Mouse (Mus musculus) limb, embryonic 10.5 days (tissue): Measurements from ENCODE around the gene Tpgs1. TPM values are rescaled to one million over a fixed set of nuclear protein-coding genes. Genes with fewer than 3 reads are reported as not detected.

Experiments used
- DNase-seq: peaks from one replicate; pipeline ENCODE4 v3.0.0-alpha.2; 2017; ENCODE audit warnings: low spot score
- H3K27ac ChIP-seq: fragments of 300-500 bp; sonication (generic); 2 replicates; pipeline ENCODE4 v1.5.1; 2016; ENCODE audit warnings: mild to moderate bottlenecking
- H3K27me3 ChIP-seq: fragments of 300-500 bp; sonication (generic); 2 replicates; pipeline ENCODE4 v1.6.1; 2016; ENCODE audit warnings: low read depth, mild to moderate bottlenecking; ENCODE audit not compliant: poor library complexity, severe bottlenecking
- H3K36me3 ChIP-seq: fragments of 300-500 bp; sonication (generic); 2 replicates; pipeline ENCODE4 v1.6.1; 2016; ENCODE audit warnings: mild to moderate bottlenecking, moderate library complexity
- H3K4me1 ChIP-seq: fragments of 300-500 bp; sonication (generic); 2 replicates; pipeline ENCODE4 v1.6.1; 2016
- H3K4me3 ChIP-seq: fragments of 300-500 bp; sonication (generic); 2 replicates; pipeline ENCODE4 v1.5.1; 2016; ENCODE audit warnings: mild to moderate bottlenecking, moderate library complexity
- H3K9me3 ChIP-seq: fragments of 300-500 bp; sonication (generic); replicated peaks from 2 replicates; pipeline ENCODE4 v1.6.1; 2016; ENCODE audit warnings: mild to moderate bottlenecking
- WGBS: fragments of 180-500 bp; shearing (Covaris S2); methylation state at CpG from one replicate; pipeline ENCODE4 v1.1.7; 2016; 5-methylcytosine and 5-hydroxymethylcytosine counted together
- polyA plus RNA-seq: library from polyadenylated mRNA; unstranded; fragments of >200 nt; fragmentation: Nextera tagmentation; extraction: Ambion mirVana; gene quantifications from 2 replicates; pipeline ENCODE4 v1.2.1, GENCODE M21; 2016

Gene Tpgs1
- polyA plus RNA-seq, 1 experiment from 2014 or later: 73.0 TPM

DNA sequence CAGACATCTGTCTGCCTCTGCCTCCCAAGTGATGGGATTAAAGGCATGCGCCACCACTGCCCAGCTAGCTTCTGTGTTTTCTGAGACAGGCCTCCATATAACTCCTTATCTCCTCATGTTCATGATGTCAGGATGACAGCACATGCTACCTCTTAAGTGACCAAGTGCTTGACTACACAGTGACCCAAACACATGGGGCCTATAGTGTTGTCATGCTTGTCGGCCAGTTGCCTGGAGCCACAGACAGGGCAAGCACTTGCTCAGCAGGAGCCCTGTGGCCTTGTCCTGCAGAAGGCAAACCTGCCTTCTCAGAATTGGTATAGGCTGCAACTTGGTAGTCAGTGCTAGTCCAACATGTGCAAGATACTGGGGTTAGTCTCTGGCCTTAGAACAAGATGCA is 17.1 kb downstream of the Tpgs1 start:
- peaks cover 18% of the 10 kb centered on the region for H3K4me1 ChIP-seq
- peaks cover 64% of the 10 kb centered on the region for H3K36me3 ChIP-seq
- no peak for DNase-seq
- no peaks in the 10 kb centered on the region for H3K27me3 ChIP-seq
- H3K27ac ChIP-seq: no peak overlapping the region
- no peaks in the 10 kb centered on the region for H3K9me3 ChIP-seq
- no peak overlapping the region for H3K4me3 ChIP-seq
- WGBS: 90% methylated on average over 2 of the region's 2 CpGs

DNA sequence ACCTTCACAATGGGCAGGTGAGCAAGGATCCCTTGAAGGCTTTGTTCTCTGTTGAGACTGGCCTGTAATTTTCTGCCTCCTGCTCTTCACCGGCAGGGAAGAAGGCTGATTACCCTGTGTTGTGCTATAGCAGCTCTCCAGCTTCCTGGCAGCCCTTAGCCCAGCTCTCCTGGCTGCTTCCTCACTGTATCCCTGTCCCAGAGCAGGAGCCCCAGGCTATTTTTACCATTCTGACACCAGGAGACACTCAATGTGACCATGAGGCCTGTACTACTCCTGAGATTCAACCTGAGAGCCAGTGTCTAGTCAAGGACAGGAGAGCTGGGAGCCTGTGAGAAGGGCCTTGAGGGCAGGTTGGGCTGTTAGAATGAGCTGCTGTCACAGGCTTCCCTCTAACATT is 17.5 kb downstream of the Tpgs1 start:
- WGBS: 89% methylated on average over 1 of the region's 1 CpGs

DNA sequence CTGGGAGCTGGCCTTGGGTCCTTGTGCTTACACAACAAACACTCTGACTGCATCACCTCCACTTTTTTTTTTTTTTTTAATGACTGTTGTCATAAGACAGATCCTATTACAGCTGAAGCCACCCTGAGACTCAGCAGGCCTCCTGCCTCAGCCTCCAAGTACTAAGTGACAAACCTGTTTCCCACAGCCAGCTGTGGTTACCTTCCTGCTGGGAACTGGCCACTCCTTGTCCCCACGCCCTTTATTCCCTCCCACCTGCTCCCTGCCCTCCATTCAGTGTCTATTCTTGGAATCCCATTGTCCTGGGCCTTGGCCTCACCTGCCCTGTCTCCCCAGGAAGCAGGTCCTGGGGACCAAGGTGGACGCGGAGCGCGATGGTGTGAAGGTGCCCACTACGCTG is 18.3 kb downstream of the Tpgs1 start:
- Histone ChIP-seq H3K27ac (no peak overlapping the region), H3K4me1 (peaks cover 17% of the 10 kb centered on the region), H3K36me3 (peaks cover 66% of the 10 kb centered on the region), H3K27me3 (no peaks in the 10 kb centered on the region), H3K9me3 (no peaks in the 10 kb centered on the region), H3K4me3 (no peak overlapping the region)
- no peak for DNase-seq
- 91% methylated on average over 6 of the region's 6 CpGs for WGBS

More for the DNA sequence above, 17.5 kb downstream of the Tpgs1 start:
- Histone ChIP-seq H3K4me3 (no peak overlapping the region), H3K9me3 (no peaks in the 10 kb centered on the region), H3K4me1 (peaks cover 17% of the 10 kb centered on the region), H3K27ac (no peak overlapping the region), H3K27me3 (no peaks in the 10 kb centered on the region), H3K36me3 (peaks cover 64% of the 10 kb centered on the region)
- no peak for DNase-seq

DNA sequence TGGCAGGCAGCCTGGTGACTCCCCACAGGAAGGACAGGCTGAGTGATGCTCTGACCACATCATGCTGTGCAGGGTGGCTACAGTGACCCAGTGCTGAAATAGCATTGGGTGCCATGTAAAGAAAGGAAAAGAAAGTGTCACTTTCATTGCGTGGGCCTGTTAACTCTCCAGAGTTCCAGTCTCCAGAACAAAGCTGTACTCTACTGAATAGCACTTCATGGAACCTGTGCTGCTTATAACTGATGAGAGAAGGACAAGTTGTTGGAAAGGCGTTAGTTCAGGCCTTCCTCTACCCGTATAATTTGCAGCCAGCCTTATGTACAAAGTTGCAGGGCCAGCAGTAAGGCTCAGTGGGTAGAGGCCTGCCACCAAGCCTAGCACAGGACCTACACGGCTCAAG is 19.6 kb downstream of the Tpgs1 start, which contains the start of gene Gzmm:
Gene Gzmm (plus strand): TSS at position 301 of the 400 bp plus-strand sequence.
- H3K4me1 ChIP-seq: peaks cover 7% of the 10 kb centered on the region
- no peak within 1 kb of the TSS for H3K4me3 ChIP-seq
- H3K27ac ChIP-seq: no peak within 1 kb of the TSS
- H3K27me3 ChIP-seq: no peaks in the 10 kb centered on the region
- H3K9me3 ChIP-seq: no peaks in the 10 kb centered on the region
- DNase-seq: no peak
- peaks cover 66% of the 10 kb centered on the region for H3K36me3 ChIP-seq
- WGBS: 77% methylated on average over 4 of the region's 4 CpGs

DNA sequence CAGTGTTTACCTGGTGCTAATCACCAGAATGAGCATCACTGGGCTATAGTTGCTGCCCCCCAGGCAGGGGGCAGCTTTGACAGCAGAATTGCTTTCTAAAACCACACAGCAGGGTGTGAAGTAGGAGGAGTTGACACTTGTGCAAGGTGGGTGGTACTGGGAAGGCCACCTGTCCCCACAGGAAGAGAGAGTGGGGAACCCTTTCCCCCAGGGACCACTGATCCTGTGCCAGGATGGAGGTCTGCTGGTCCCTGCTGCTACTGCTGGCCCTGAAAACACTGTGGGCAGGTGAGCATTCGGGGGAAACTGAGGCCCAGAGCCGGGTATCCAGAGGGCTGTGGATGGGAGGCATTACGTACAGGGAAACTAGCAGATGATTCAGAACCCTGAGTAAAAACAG is 20.0 kb downstream of the Tpgs1 start:
- no peaks in the 10 kb centered on the region for H3K27me3 ChIP-seq
- H3K4me3 ChIP-seq: no peak overlapping the region
- DNase-seq: no peak
- no peaks in the 10 kb centered on the region for H3K9me3 ChIP-seq
- peaks cover 2% of the 10 kb centered on the region for H3K4me1 ChIP-seq
- H3K27ac ChIP-seq: no peak overlapping the region
- H3K36me3 ChIP-seq: peaks cover 61% of the 10 kb centered on the region
- 90% methylated on average over 3 of the region's 3 CpGs for WGBS

DNA sequence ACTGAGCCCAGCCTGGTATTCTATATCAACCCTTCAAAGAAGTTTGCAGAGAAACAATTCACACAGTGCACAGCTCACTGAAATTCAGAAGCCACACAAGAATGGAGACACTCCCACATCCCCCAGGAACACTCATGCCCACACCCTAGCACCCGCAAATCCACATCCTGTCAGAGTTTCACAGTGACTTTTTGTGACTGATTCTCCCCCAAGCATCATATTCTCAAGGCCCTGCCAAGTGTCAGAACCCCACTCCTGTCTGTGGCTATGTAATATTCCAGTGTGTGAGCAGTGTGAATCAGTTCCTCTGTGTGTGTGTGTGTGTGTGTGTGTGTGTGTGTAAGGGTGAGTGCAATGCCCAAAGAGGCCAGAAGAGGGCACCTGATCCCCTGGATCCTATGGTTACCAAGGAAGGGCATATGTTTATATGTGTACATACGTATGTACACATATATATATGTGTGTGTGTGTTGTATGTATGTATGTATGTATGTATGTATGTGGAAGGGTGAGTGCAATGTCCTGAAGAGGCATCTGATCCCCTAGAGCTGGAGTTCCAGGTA is 22.9 kb downstream of the Tpgs1 start:
- Histone ChIP-seq H3K4me3 (no peak overlapping the region), H3K9me3 (no peaks in the 10 kb centered on the region), H3K36me3 (peaks cover 32% of the 10 kb centered on the region), H3K27me3 (no peaks in the 10 kb centered on the region), H3K27ac (no peak overlapping the region), H3K4me1 (peaks cover 15% of the 10 kb centered on the region)
- no peak for DNase-seq
- 96% methylated on average over 2 of the region's 2 CpGs for whole genome bisulfite sequencing

DNA sequence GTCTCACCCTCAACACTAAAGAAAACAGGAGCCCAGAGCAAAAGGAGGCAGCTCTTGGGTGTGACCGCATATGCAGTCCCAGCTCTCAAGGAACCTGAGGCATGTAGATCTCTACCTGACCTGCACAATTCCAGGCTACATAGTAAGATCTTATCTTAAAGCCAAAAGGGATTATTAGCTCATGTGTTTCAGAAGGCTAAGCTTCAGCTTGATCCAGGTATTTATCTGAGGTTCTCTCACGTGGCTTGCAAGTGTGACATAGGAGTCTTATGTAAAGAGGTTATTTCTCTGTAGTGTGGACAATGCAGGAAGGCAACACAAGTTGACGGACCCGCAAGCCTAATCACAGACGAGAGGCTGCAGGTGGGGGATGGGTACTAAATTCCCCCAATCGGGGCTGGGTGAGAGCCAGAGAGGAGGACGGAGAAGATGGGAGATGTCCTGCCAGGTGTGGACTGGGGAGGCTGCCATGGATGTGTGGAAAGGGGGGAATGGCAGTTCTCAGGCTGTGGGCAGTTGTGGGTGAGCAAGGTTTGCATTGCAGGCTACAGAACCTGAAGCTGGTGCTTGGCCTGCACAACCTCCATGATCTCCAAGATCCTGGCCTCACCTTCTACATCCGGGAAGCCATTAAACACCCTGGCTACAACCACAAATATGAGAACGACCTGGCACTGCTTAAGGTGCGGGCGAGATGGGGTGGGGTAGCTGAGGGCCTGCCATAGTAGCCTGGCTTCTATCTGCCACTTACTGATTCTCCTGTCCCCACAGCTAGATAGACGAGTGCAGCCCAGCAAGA is 24.6 kb downstream of the Tpgs1 start:
- 79% methylated on average over 12 of the region's 12 CpGs for WGBS
- Histone ChIP-seq H3K4me1 (peaks cover 15% of the 10 kb centered on the region), H3K36me3 (peaks cover 15% of the 10 kb centered on the region), H3K27ac (peak overlapping the region; percentile 25; the same call in 1 of the 2 replicates), H3K27me3 (no peaks in the 10 kb centered on the region), H3K9me3 (no peaks in the 10 kb centered on the region), H3K4me3 (no peak overlapping the region)
- DNase-seq: no peak

DNA sequence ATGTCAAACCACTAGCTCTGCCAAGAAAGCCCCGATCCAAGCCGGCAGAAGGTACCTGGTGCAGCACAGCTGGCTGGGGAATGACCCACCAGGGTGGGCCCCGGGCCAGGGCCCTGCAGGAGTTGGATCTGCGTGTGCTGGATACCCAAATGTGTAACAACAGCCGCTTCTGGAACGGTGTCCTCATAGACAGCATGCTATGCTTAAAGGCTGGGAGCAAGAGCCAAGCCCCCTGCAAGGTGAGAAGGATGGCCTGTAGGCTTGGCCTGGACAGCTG is 25.1 kb downstream of the Tpgs1 start:
- no peaks in the 10 kb centered on the region for H3K9me3 ChIP-seq
- peak overlapping the region; percentile 25; the same call in 1 of the 2 replicates for H3K27ac ChIP-seq
- peaks cover 10% of the 10 kb centered on the region for H3K36me3 ChIP-seq
- 84% methylated on average over 6 of the region's 6 CpGs for WGBS
- no peak for DNase-seq
- H3K4me1 ChIP-seq: peaks cover 15% of the 10 kb centered on the region
- no peak overlapping the region for H3K4me3 ChIP-seq
- no peaks in the 10 kb centered on the region for H3K27me3 ChIP-seq

DNA sequence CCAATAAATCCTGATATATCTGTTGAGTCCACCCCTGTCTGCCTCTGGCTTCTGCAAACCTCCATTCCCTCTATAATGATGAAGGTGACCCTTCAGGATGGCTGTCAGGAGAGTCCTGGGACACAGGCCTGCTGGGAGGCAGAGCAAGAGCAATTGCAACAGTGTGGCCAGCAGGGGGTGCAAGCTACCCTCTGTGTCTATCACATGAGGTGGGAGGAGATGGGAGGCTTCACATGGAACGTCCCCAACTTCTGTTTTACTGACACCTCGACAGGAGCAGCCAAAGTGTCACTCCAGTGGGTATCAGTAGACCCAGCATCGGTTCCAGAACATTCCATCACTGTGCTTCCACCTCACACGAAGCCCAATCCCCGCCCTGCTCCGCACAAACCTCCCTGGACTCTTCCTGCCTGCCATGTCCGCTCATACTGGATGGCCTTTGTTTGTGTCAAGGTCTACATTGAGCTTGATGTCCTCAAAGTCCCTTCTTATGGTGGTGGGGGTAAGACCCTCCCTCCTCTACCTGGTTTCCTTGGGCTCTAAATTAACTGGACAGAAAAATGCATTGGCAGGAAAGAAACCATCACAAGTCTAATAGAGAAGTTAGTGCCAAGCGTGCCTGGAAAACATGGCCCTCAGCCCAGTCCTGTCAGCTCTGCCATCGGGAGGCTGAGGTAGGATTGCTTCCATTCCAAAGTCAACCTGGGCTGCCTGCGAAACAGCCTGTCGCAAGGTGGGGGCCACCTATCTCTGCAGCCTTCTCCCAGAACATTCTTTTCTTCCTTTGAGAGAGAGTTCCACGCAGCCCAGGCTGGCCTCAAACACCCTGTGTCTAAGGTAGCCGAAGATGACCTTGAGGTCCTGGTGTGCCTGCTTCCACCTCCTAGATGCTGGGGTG is 26.3 kb downstream of the Tpgs1 start:
- peak; percentile 79 for DNase-seq
- H3K36me3 ChIP-seq: peaks cover 2% of the 10 kb centered on the region; the same call in 1 of the 2 replicates
- peaks cover 15% of the 10 kb centered on the region for H3K4me1 ChIP-seq
- no peak overlapping the region for H3K4me3 ChIP-seq
- H3K9me3 ChIP-seq: no peaks in the 10 kb centered on the region
- no peaks in the 10 kb centered on the region for H3K27me3 ChIP-seq
- 71% methylated on average over 13 of the region's 13 CpGs for WGBS
- peak overlapping the region; percentile 81; the same call in 1 of the 2 replicates for H3K27ac ChIP-seq

DNA sequence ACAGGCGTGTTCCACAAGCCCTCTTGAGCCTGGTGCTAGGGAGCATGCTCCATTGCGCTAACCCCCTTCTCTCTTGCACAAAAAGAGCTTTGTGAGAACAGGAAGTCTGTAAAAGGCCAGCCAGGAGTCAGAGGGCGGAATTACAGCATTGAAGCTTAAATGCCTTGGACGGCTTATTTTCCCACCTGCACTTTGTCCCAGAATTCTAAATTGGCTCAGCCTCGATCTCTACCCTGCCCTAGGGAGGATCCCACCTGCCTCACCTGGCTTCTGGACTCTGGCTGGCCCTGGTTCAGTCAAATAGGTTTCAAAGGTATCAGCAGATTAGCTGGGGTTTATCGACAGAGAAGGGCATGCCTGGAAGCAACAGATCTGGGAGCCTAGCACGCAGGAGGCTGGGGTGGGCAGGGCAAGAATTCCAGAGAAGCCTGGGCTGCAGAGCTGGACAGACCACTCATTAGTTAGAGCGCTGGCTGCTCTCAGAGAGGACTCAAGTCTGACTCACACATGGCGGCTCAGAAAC is 27.0 kb downstream of the Tpgs1 start:
- Histone ChIP-seq H3K27ac (peak overlapping the region; percentile 81), H3K9me3 (no peaks in the 10 kb centered on the region), H3K36me3 (peaks cover 2% of the 10 kb centered on the region; the same call in 1 of the 2 replicates), H3K27me3 (no peaks in the 10 kb centered on the region), H3K4me1 (peaks cover 22% of the 10 kb centered on the region), H3K4me3 (no peak overlapping the region)
- DNase-seq: no peak
- WGBS: 62% methylated on average over 9 of the region's 9 CpGs

DNA sequence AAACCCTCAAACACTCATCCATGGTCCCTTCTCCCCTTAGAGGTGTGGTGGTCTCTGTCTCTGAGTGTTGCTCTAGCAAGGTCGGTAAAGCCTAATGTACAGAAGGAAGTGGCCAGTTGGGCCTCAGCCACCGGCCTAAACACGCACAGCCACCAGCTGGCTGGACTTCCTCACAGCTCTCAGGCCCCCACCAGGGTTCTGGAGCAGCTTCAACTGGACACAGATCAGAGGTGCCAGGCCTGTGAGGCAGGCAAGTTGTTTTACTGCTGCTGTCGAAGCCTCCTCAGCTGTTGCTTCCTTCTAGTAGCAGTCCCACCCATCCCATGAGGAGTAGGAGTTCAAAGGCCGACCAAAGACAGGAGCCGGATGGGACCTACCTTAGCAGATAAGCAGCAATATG is 28.7 kb downstream of the Tpgs1 start:
- WGBS: 82% methylated on average over 6 of the region's 6 CpGs
- Histone ChIP-seq H3K4me1 (peaks cover 28% of the 10 kb centered on the region), H3K27me3 (no peaks in the 10 kb centered on the region), H3K4me3 (no peak overlapping the region), H3K27ac (peak overlapping the region; percentile 28; the same call in 1 of the 2 replicates), H3K36me3 (no peaks in the 10 kb centered on the region), H3K9me3 (no peaks in the 10 kb centered on the region)
- DNase-seq: no peak

DNA sequence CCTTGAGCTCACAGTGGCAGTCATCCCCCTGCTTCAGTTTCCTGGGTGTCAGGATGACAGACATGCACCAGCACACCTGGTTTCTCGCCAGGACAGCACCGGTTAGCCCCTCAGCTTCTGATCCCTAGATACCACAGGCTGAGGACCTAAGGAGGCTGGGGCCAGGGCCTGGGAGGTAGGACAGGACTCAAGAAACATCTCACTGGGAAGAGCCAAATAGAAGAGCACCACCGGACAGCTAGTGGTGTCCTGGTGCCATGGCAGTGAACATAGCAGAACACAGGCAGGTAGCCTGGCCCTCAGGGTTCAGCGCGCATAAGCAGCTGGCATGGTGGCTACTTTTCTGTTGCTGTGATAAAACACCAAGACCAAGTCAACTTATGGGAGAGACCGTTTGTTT is 29.3 kb downstream of the Tpgs1 start:
- Histone ChIP-seq H3K4me1 (peaks cover 28% of the 10 kb centered on the region), H3K4me3 (no peak overlapping the region), H3K27me3 (no peaks in the 10 kb centered on the region), H3K9me3 (no peaks in the 10 kb centered on the region), H3K36me3 (no peaks in the 10 kb centered on the region), H3K27ac (no peak overlapping the region)
- no peak for DNase-seq
- 92% methylated on average over 6 of the region's 6 CpGs for WGBS
